Mouse (Mus musculus): ENCODE measurements at regions not wholly inside any gene's neighbourhood (a gene's known extent, or its start where the extent isn't known, plus 50 kb on each side); places are given as distances from the start of the nearest gene placed in this dataset.

DNA sequence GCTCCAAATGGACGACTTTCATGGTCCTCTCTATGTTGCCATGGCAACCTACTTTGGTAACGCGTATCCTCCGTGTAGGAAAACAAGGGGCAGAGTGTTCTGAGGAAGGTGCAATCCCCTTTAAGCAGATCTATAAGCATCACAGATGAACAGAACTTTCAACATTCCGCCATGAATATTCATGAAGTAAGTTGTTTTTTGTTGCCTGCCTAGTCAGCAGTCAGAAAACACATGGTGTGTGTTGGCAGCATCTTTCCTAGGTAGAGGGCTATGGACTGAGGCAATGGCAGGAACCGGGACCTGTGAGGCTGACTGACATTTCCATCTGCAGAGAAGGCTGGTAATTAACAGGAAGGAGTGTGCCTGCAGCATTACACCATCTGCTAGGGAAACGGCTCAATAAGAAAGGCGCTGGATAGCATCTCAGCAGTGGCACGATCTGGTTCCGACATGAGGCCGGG lies 544.0 kb downstream of the Rnf144a start:
- H3K27ac ChIP-seq (ENCODE audit: low read length): no peak overlapping the region
- 50% methylated on average over 11 of the region's 11 CpGs for WGBS (ENCODE audit: insufficient replicate concordance)
- H3K4me1 ChIP-seq (ENCODE audit: control insufficient read depth, low read depth, low read length): no peaks in the 10 kb centered on the region
- H3K36me3 ChIP-seq (ENCODE audit: control insufficient read depth, insufficient read depth): no peaks in the 10 kb centered on the region
- H3K4me3 ChIP-seq (ENCODE audit: low read depth, low read length): no peak overlapping the region
- ATAC-seq (ENCODE audit: low read depth): no peak
- H3K9ac ChIP-seq (ENCODE audit: low read depth, low read length): no peak overlapping the region
- no peak overlapping the region for H3K4me2 ChIP-seq (ENCODE audit: low read depth, low read length)
- no peaks in the 10 kb centered on the region for H3K9me3 ChIP-seq (replicated peaks; ENCODE audit: control insufficient read depth, low read length)
- H3K27me3 ChIP-seq (ENCODE audit: control insufficient read depth, insufficient read depth, low read depth, low read length): no peaks in the 10 kb centered on the region

DNA sequence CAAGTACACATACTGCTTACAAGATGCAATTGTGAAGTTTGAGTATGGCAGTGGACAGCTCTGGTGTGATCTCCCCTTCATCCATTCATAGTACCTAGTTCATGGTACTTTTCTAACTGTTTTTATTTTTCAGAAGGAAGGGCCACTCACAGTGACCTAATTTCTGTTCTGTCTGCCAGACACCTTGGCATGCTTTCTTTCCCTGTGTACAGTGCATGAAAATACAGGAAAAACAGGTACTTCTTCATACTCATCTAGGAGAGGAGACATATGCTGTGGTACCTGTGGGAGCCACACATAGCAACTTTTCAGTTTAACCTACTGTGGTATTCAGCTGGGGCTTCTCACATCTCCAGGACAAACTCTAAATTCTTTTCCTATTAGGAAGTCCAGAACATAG lies 545.2 kb downstream of the Rnf144a start:
- Histone ChIP-seq H3K27ac (ENCODE audit: low read length) (no peak overlapping the region), H3K4me3 (ENCODE audit: low read depth, low read length) (no peak overlapping the region), H3K27me3 (ENCODE audit: control insufficient read depth, insufficient read depth, low read depth, low read length) (no peaks in the 10 kb centered on the region), H3K9ac (ENCODE audit: low read depth, low read length) (no peak overlapping the region), H3K36me3 (ENCODE audit: control insufficient read depth, insufficient read depth) (no peaks in the 10 kb centered on the region), H3K4me1 (ENCODE audit: control insufficient read depth, low read depth, low read length) (no peaks in the 10 kb centered on the region), H3K4me2 (ENCODE audit: low read depth, low read length) (no peak overlapping the region), H3K9me3 (replicated peaks; ENCODE audit: control insufficient read depth, low read length) (no peaks in the 10 kb centered on the region)
- ATAC-seq (ENCODE audit: low read depth): no peak

DNA sequence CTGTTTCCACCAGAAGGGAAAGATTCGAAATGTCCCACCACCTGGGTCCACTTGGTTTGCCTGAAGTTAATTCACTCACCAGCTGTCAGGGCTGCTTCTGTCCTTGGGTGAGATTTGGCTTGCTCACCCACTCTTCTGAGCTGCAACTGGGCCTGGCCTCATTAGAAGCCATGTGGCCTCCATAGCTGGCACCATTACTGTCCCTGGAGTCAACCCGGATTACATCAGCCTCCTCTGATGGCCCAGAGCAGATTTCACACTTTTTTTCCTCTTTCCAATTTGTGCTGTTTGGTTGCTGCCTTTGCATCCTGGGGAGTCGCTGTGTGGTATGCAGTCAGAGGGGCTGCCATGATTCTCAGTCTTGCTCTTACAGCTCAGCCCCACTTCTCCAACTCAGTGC lies 550.0 kb downstream of the Rnf144a start:
- no peak overlapping the region for H3K9ac ChIP-seq (ENCODE audit: low read depth, low read length)
- ATAC-seq (ENCODE audit: low read depth): no peak
- no peak overlapping the region for H3K4me2 ChIP-seq (ENCODE audit: low read depth, low read length)
- WGBS (ENCODE audit: insufficient replicate concordance): 50% methylated on average over 3 of the region's 3 CpGs
- no peaks in the 10 kb centered on the region for H3K9me3 ChIP-seq (replicated peaks; ENCODE audit: control insufficient read depth, low read length)
- no peaks in the 10 kb centered on the region for H3K4me1 ChIP-seq (ENCODE audit: control insufficient read depth, low read depth, low read length)
- no peak overlapping the region for H3K4me3 ChIP-seq (ENCODE audit: low read depth, low read length)
- H3K36me3 ChIP-seq (ENCODE audit: control insufficient read depth, insufficient read depth): no peaks in the 10 kb centered on the region
- no peak overlapping the region for H3K27ac ChIP-seq (ENCODE audit: low read length)
- no peaks in the 10 kb centered on the region for H3K27me3 ChIP-seq (ENCODE audit: control insufficient read depth, insufficient read depth, low read depth, low read length)

DNA sequence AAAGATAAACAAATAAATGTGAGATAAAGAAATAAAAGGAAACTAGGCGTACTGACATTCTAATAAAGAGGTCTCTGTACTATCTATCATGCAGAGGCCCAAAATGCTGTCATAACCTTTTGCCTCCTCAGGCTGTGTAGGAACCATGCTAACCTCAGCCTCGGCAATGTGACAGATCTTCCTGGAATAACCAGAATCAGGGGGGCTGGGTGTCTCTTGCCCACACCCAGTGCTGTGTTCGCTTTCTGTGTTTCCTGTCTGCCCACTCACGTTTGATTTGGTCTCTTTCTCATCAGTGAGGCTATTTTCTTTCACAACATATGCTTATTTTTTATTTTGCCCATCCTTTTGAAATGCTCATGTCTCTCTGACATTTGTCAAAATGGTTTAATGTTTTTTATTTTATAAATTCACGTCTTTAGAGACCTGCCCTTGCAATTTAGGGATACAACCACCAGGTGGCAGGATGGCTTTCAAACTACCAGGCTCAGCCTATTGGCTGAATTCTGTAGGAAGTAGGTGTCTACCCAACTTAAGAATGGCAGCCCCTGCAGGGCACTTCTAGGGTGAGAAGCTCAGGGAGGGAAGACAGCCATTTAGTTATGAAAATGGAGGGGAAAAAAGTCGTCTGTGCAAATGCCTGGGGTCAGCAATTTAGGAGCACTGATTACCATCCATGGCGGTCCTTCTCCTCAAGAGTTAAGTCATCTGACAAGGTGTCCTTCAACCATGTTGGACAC lies 550.8 kb downstream of the Rnf144a start:
- H3K4me2 ChIP-seq (ENCODE audit: low read depth, low read length): no peak overlapping the region
- 36% methylated on average over 7 of the region's 7 CpGs for WGBS (ENCODE audit: insufficient replicate concordance)
- H3K27me3 ChIP-seq (ENCODE audit: control insufficient read depth, insufficient read depth, low read depth, low read length): no peaks in the 10 kb centered on the region
- H3K4me3 ChIP-seq (ENCODE audit: low read depth, low read length): no peak overlapping the region
- no peaks in the 10 kb centered on the region for H3K36me3 ChIP-seq (ENCODE audit: control insufficient read depth, insufficient read depth)
- H3K4me1 ChIP-seq (ENCODE audit: control insufficient read depth, low read depth, low read length): no peaks in the 10 kb centered on the region
- no peak overlapping the region for H3K9ac ChIP-seq (ENCODE audit: low read depth, low read length)
- no peak overlapping the region for H3K27ac ChIP-seq (ENCODE audit: low read length)
- no peaks in the 10 kb centered on the region for H3K9me3 ChIP-seq (replicated peaks; ENCODE audit: control insufficient read depth, low read length)
- ATAC-seq (ENCODE audit: low read depth): no peak

DNA sequence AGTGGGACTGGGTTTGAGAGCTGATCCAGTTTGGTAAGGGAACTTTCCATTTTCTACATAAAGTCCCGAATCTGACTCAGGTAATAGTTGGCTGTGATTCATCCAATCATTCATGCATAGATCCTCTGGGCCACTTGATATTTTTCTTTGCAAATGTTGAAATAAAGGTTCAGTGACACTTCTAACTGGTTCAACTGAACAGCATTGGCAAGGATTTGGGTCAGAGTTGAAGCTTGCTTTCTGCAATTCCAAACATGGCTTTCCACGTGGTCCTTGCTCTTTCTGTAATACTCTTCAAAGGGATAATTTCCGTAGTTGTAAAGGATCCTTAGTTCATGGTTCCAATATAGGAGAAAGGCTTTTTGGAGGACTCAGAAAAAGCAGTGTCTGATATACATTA lies 554.0 kb downstream of the Rnf144a start:
- H3K9me3 ChIP-seq (replicated peaks; ENCODE audit: control insufficient read depth, low read length): no peaks in the 10 kb centered on the region
- ATAC-seq (ENCODE audit: low read depth): no peak
- H3K27ac ChIP-seq (ENCODE audit: low read length): no peak overlapping the region
- no peak overlapping the region for H3K4me2 ChIP-seq (ENCODE audit: low read depth, low read length)
- no peaks in the 10 kb centered on the region for H3K36me3 ChIP-seq (ENCODE audit: control insufficient read depth, insufficient read depth)
- no peaks in the 10 kb centered on the region for H3K4me1 ChIP-seq (ENCODE audit: control insufficient read depth, low read depth, low read length)
- H3K27me3 ChIP-seq (ENCODE audit: control insufficient read depth, insufficient read depth, low read depth, low read length): no peaks in the 10 kb centered on the region
- WGBS (ENCODE audit: insufficient replicate concordance): 63% methylated on average over 3 of the region's 3 CpGs
- no peak overlapping the region for H3K9ac ChIP-seq (ENCODE audit: low read depth, low read length)
- no peak overlapping the region for H3K4me3 ChIP-seq (ENCODE audit: low read depth, low read length)

DNA sequence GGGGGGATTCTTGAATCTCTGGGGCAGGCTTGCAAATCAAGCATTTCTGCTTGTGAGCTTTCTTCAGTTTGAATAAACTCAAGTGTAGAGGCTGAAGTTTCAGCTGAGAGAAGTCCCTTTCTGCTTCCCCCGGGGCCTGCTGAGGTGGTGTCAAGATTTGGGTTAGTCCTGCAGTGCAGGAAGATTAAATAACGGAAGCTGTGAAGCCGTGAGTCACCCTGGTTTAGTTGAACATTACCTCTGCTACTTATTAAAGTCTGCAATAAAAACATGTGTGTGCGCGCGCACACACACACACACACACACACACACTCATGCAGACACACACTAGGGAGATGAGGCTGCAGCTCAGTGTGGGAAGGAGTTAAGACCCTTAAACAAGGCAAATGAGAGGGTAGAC lies 556.7 kb downstream of the Rnf144a start:
- no peaks in the 10 kb centered on the region for H3K36me3 ChIP-seq (ENCODE audit: control insufficient read depth, insufficient read depth)
- no peak for ATAC-seq (ENCODE audit: low read depth)
- H3K4me3 ChIP-seq (ENCODE audit: low read depth, low read length): no peak overlapping the region
- no peak overlapping the region for H3K9ac ChIP-seq (ENCODE audit: low read depth, low read length)
- 65% methylated on average over 6 of the region's 6 CpGs for WGBS (ENCODE audit: insufficient replicate concordance)
- H3K27me3 ChIP-seq (ENCODE audit: control insufficient read depth, insufficient read depth, low read depth, low read length): no peaks in the 10 kb centered on the region
- H3K4me2 ChIP-seq (ENCODE audit: low read depth, low read length): no peak overlapping the region
- H3K27ac ChIP-seq (ENCODE audit: low read length): no peak overlapping the region
- H3K9me3 ChIP-seq (replicated peaks; ENCODE audit: control insufficient read depth, low read length): no peaks in the 10 kb centered on the region
- no peaks in the 10 kb centered on the region for H3K4me1 ChIP-seq (ENCODE audit: control insufficient read depth, low read depth, low read length)

DNA sequence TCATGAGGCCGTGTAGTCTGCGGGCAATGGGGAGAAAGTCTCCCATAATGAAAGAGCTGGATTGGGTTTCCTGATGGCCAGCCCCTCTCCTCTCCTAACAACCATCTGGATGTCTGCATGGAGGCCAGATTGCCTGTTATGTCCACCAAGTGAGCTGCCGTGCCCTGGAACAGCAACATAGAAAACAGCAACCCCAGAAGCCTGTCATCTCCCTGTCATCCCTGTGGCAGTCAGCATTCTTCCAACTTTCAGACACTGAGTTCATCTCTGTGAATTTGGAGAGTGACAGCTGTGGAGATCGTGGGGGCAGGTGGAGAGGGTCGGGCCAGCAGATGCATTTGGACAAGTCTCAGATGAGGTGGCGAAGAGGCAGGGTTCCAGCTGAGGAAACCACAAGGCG lies 585.0 kb downstream of the Rnf144a start:
- Histone ChIP-seq H3K9ac (ENCODE audit: low read depth, low read length) (no peak overlapping the region), H3K36me3 (ENCODE audit: control insufficient read depth, insufficient read depth) (no peaks in the 10 kb centered on the region), H3K9me3 (replicated peaks; ENCODE audit: control insufficient read depth, low read length) (no peaks in the 10 kb centered on the region), H3K27ac (ENCODE audit: low read length) (no peak overlapping the region), H3K4me2 (ENCODE audit: low read depth, low read length) (no peak overlapping the region), H3K27me3 (ENCODE audit: control insufficient read depth, insufficient read depth, low read depth, low read length) (no peaks in the 10 kb centered on the region), H3K4me3 (ENCODE audit: low read depth, low read length) (no peak overlapping the region), H3K4me1 (ENCODE audit: control insufficient read depth, low read depth, low read length) (no peaks in the 10 kb centered on the region)
- ATAC-seq (ENCODE audit: low read depth): no peak
- 55% methylated on average over 7 of the region's 7 CpGs for WGBS (ENCODE audit: insufficient replicate concordance)

DNA sequence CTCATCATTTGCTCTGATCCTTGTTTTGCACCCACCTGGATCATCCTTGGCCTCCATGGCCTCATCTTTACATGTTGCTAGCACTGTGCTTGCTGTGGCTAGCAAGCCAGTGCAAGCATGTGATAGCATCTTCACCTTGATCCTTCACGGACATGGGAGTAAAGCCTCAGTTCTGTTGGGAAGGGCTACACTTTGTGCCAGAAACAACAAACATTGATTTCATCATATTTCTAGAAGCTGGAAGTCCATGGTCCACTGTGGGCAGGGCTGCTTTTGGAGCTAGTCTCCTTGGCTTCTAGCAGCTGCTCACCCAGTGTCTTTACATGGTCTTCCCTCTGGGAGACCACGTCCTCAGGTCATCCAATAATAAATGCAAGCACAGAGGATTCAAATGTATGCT lies 587.1 kb downstream of the Rnf144a start:
- 57% methylated on average over 2 of the region's 2 CpGs for WGBS (ENCODE audit: insufficient replicate concordance)
- Histone ChIP-seq H3K9me3 (replicated peaks; ENCODE audit: control insufficient read depth, low read length) (no peaks in the 10 kb centered on the region), H3K4me2 (ENCODE audit: low read depth, low read length) (no peak overlapping the region), H3K9ac (ENCODE audit: low read depth, low read length) (no peak overlapping the region), H3K27me3 (ENCODE audit: control insufficient read depth, insufficient read depth, low read depth, low read length) (no peaks in the 10 kb centered on the region), H3K4me1 (ENCODE audit: control insufficient read depth, low read depth, low read length) (no peaks in the 10 kb centered on the region), H3K4me3 (ENCODE audit: low read depth, low read length) (no peak overlapping the region), H3K27ac (ENCODE audit: low read length) (no peak overlapping the region), H3K36me3 (ENCODE audit: control insufficient read depth, insufficient read depth) (no peaks in the 10 kb centered on the region)
- no peak for ATAC-seq (ENCODE audit: low read depth)

DNA sequence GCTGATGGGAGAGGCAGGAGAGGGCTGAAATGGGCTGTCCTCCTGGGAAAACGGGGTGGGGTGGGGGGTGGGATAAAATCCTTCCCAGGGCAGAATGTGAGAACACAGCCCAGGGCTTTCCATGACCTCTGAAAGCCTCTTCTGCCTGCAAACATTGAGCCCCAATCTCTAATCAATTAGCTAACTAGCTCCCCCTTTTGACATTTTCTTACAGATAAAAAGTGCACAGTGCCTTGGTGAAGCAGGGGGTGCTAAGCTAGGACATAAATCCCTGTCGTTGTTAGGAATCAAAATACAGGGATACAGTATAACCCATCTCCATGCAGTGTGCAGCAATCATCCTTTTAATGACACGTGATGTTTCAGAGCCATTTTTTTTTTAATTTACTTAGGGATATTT lies 588.1 kb downstream of the Rnf144a start:
- no peak for ATAC-seq (ENCODE audit: low read depth)
- Histone ChIP-seq H3K36me3 (ENCODE audit: control insufficient read depth, insufficient read depth) (no peaks in the 10 kb centered on the region), H3K9me3 (replicated peaks; ENCODE audit: control insufficient read depth, low read length) (no peaks in the 10 kb centered on the region), H3K4me1 (ENCODE audit: control insufficient read depth, low read depth, low read length) (no peaks in the 10 kb centered on the region), H3K9ac (ENCODE audit: low read depth, low read length) (no peak overlapping the region), H3K27ac (ENCODE audit: low read length) (no peak overlapping the region), H3K4me3 (ENCODE audit: low read depth, low read length) (no peak overlapping the region), H3K4me2 (ENCODE audit: low read depth, low read length) (no peak overlapping the region), H3K27me3 (ENCODE audit: control insufficient read depth, insufficient read depth, low read depth, low read length) (no peaks in the 10 kb centered on the region)
- WGBS (ENCODE audit: insufficient replicate concordance): 21% methylated on average over 3 of the region's 3 CpGs
